Mouse (Mus musculus): ENCODE data around the gene Trim16.

The Trim16 gene

DNA sequence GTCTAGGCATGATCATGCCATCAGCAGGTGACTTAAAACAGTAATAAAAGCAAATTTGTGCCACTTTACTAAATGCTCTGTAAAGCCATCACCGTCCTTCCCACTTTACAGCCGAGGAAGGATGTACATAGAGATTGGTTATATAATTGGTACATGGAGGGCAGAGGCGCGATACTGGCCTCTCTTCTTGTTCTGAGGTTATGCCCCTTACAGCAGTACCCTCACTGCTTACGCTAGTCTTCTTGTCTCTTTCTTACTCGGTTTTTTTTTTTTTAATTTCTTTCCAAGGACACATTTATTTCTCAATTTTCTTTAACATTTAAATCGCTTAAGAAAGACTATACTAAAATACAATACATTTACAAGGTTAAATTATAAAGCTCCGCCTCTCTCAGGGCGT is 58.7 kb downstream of the Trim16 start:
- in situ Hi-C loops (cut with MboI; ENCODE audit: low pct_unique_long_range_greater_than_20kb in 1 of 2, low sequenced_read_pairs in 2 of 2, unreplicated experiment in 1 of 2): no loop called here

DNA sequence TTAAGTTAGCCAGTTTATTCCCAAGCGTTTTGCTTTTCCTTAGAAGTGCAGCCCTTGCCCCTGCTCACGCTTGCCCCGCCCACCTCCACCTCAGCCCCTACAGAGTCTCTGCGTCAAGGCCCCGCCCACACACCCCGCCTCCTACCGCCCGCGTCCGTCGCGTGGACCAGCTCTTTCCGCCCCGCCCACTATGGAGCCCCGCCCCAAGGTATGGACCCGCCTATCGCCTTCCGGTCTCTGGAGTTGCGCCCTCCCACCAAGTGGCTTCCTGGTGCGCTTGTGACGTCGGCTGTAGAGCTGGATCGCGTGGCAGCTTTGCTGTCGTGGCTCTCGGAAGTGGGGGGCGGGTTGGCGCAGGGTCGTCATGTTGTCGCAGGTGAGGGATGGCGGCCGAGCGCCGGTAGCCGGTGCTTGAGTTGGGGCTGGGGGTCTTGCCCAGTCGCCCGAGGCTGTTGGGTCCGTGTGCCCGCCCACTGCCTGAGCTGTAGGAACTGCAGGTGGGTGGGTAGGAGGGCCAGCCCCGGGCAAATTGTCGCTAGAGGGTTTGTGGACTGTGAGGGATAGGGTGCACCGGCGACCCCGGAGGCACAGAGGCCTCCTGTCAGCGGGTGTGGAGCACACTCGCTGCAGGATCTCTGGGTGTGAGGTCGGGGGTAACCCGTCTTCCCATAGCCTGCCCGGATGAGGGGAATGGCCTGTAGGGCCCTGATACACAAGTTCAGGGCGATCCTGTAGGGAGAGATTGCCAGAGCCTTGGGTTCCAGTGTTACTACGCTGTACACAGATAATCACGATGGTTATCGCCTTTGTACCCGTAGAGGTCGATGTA is 59.4 kb downstream of the Trim16 start, which contains the start of gene Tvp23b:
Tvp23b (plus strand) TSS at position 236 of the 829 bp plus-strand sequence.
- in situ Hi-C loops (cut with MboI; ENCODE audit: low pct_unique_long_range_greater_than_20kb in 1 of 2, low sequenced_read_pairs in 2 of 2, unreplicated experiment in 1 of 2): no loop called here

DNA sequence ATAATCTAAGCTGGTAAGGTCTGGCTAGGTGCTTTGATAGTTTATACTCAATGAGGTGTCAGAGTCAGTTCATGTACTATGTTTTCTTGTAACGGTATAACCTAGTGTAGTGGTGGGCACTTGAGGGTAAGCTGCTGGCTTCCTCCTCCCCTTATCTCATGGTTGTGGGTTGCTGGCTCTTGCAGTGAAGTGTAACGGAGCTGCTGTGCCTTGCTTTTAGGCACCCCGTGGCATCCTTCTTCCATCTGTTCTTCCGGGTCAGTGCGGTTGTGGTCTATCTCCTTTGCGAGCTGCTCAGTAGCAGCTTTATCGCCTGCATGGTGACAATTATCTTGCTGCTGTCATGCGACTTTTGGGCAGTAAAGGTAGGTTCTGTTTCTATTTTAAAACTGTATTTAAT is 63.4 kb downstream of the Trim16 start:
- in situ Hi-C loops (cut with MboI; ENCODE audit: low pct_unique_long_range_greater_than_20kb in 1 of 2, low sequenced_read_pairs in 2 of 2, unreplicated experiment in 1 of 2): no loop called here

DNA sequence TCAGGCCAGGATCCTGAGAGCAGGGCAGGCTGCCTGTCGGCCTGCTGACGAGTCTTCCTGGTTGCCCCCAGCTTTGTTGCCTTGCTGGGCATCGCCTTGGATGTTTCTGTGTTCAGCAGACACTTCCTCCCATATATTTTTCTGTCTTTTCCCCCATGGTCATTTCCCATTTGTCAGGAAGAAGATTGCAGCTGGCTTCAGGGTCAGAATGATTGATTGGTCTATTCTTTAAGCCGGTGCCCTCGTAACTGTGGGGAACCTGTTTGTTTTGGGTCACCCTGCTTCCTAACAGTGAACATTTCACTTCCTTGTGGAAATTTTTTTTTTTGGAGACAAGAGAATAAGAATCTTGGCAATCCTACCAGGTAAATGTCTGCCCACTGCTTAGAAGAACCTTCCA is 65.3 kb downstream of the Trim16 start:
- in situ Hi-C loops (cut with MboI; ENCODE audit: low pct_unique_long_range_greater_than_20kb in 1 of 2, low sequenced_read_pairs in 2 of 2, unreplicated experiment in 1 of 2): no loop called here

DNA sequence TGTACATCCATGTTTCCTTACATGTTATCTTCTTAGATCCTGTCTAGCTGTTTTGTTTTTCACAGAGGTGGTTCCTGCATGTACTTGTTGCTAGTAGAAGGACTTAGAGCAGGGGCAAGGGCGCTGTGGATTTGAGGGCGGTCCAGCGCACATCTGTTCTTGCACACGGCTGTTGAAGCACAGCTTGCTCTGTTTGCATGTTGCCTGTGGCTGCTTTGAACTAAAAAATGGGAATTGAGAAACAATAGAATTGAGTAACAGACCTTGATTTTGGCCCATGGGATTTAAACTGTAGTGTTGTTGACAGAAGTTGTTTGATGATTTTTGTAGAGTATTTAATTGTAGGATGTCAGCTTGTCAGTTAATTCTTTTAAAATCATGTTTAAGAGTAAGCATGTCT is 70.8 kb downstream of the Trim16 start:
- in situ Hi-C loops (cut with MboI; ENCODE audit: low pct_unique_long_range_greater_than_20kb in 1 of 2, low sequenced_read_pairs in 2 of 2, unreplicated experiment in 1 of 2): loop anchor here in 1 of 2 experiments (10.0 kb wide), 1 partner anchor 136 kb away; the partner anchor contains the start of gene Gm10428

DNA sequence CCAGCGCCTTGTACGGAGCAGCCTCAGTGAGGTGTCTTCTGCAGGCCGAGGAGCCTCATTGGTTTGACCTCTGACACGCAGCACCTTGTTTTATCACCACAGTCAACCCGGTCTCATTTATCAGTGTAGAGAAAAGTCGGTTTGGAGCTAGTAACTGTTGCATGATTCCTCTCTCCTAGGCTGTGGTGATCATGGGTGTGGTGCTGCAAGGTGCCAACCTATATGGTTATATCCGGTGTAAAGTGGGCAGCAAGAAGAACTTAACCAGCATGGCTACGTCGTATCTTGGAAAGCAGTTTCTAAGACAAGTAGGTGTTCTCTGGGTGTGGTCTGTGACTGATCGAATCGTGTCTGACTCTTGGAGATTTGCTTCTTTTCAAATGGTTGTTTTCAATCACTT is 71.7 kb downstream of the Trim16 start:
- in situ Hi-C loops (cut with MboI; ENCODE audit: low pct_unique_long_range_greater_than_20kb in 1 of 2, low sequenced_read_pairs in 2 of 2, unreplicated experiment in 1 of 2): loop anchor here in 1 of 2 experiments (10.0 kb wide), 1 partner anchor 137 kb away; the partner anchor contains the start of gene Gm10428
